Mouse (Mus musculus) embryonic facial prominence, embryonic 14.5 days (tissue): ENCODE data around the gene Chrnd. TPM values are rescaled to one million over a fixed set of nuclear protein-coding genes. Genes with fewer than 3 reads are reported as not detected.
A peak's percentile ranks its signal among the peaks of the same experiment; 100 is the strongest.

Source experiments
- ATAC-seq: fragments of 200-750 bp; cut with Nextera tagmentation; 2 replicates; pipeline ENCODE4 v1.8.0; 2017; ENCODE audit warnings: low read depth, moderate number of reproducible peaks, moderate TSS enrichment
- DNase-seq: peaks from one replicate; pipeline ENCODE4 v3.0.0-alpha.2; 2015; ENCODE audit warnings: low spot score
- H3K27ac ChIP-seq: fragments of 300-500 bp; sonication (generic); replicated peaks from 2 replicates; pipeline ENCODE4 v1.5.1; 2014; ENCODE audit warnings: low read depth, mild to moderate bottlenecking, low read length, moderate library complexity
- H3K27me3 ChIP-seq: fragments of 300-500 bp; sonication (generic); replicated peaks from 2 replicates; pipeline ENCODE4 v1.6.1; 2014; ENCODE audit warnings: low read length; ENCODE audit not compliant: control insufficient read depth, insufficient read depth
- H3K36me3 ChIP-seq: fragments of 300-500 bp; sonication (generic); 2 replicates; pipeline ENCODE4 v1.6.1; 2014; ENCODE audit warnings: low read length, mixed read lengths; ENCODE audit not compliant: control insufficient read depth, insufficient read depth
- H3K4me1 ChIP-seq: fragments of 300-500 bp; sonication (generic); 2 replicates; pipeline ENCODE4 v1.6.1; 2014; ENCODE audit warnings: antibody characterized with exemption, low read length; ENCODE audit not compliant: control insufficient read depth, insufficient read depth
- H3K4me2 ChIP-seq: fragments of 300-500 bp; sonication (generic); 2 replicates; pipeline ENCODE4 v1.6.1; 2014; ENCODE audit warnings: low read depth, mild to moderate bottlenecking, low read length, moderate library complexity, mixed read lengths
- H3K4me3 ChIP-seq: fragments of 300-500 bp; sonication (generic); 2 replicates; pipeline ENCODE4 v1.5.1; 2014; ENCODE audit warnings: low read depth, mild to moderate bottlenecking, low read length
- H3K9ac ChIP-seq: fragments of 300-500 bp; sonication (generic); 2 replicates; pipeline ENCODE4 v1.6.1; 2014; ENCODE audit warnings: low read depth, mild to moderate bottlenecking, low read length, moderate library complexity, mixed read lengths
- H3K9me3 ChIP-seq: fragments of 300-500 bp; sonication (generic); 2 replicates; pipeline ENCODE4 v1.6.1; 2016; ENCODE audit warnings: low read length; ENCODE audit not compliant: control insufficient read depth
- WGBS: fragments of 180-500 bp; shearing (Covaris S2); extraction: QIAGEN DNeasy Blood & Tissue Kit; methylation state at CpG from one replicate; pipeline ENCODE4 v1.1.7; 2014; 5-methylcytosine and 5-hydroxymethylcytosine counted together
- polyA plus RNA-seq: library from polyadenylated mRNA; unstranded; fragments of >200 nt; fragmentation: Nextera tagmentation; extraction: Ambion mirVana; gene quantifications from 2 replicates; pipeline ENCODE4 v1.2.1, GENCODE M21; 2014

Gene Chrnd
- polyA plus RNA-seq, 1 experiment from 2014 or later, result 12.5 TPM

GRCm38 (mm10) chr1:87226409-87227159, 36.2 kb downstream of the Chrnd start:
- no peak overlapping the region for H3K27ac ChIP-seq
- no peaks in the 10 kb centered on the region for H3K4me1 ChIP-seq
- no peak for ATAC-seq
- H3K4me2 ChIP-seq, result no peak overlapping the region
- H3K4me3 ChIP-seq, result no peak overlapping the region
- H3K27me3 ChIP-seq, result no peaks in the 10 kb centered on the region
- no peak overlapping the region for H3K9ac ChIP-seq
- 92% methylated on average over 1 of the region's 1 CpGs for WGBS
- DNase-seq, result no peak
- peaks cover 97% of the 10 kb centered on the region for H3K36me3 ChIP-seq
- H3K9me3 ChIP-seq, result no peaks in the 10 kb centered on the region

- H3K27ac ChIP-seq, result no peak overlapping the region
- H3K9ac ChIP-seq, result no peak overlapping the region
- H3K9me3 ChIP-seq, result no peaks in the 10 kb centered on the region
- WGBS, result 92% methylated on average over 3 of the region's 3 CpGs
- no peaks in the 10 kb centered on the region for H3K27me3 ChIP-seq
- DNase-seq (no peak), ATAC-seq (no peak)
- no peak overlapping the region for H3K4me3 ChIP-seq
- no peaks in the 10 kb centered on the region for H3K4me1 ChIP-seq
- no peak overlapping the region for H3K4me2 ChIP-seq
- H3K36me3 ChIP-seq, result peaks cover 97% of the 10 kb centered on the region
These were observed 36.7 kb downstream of the Chrnd start for GRCm38 (mm10) chr1:87227160-87227550.

- H3K27ac ChIP-seq, result no peak overlapping the region
- DNase-seq (no peak), ATAC-seq (no peak)
- no peaks in the 10 kb centered on the region for H3K9me3 ChIP-seq
- no peaks in the 10 kb centered on the region for H3K27me3 ChIP-seq
- peaks cover 88% of the 10 kb centered on the region for H3K36me3 ChIP-seq
- H3K4me2 ChIP-seq, result no peak overlapping the region
- no peaks in the 10 kb centered on the region for H3K4me1 ChIP-seq
- no peak overlapping the region for H3K4me3 ChIP-seq
- H3K9ac ChIP-seq, result no peak overlapping the region
- 80% methylated on average over 5 of the region's 5 CpGs for WGBS
These were observed 40.2 kb downstream of the Chrnd start for GRCm38 (mm10) chr1:87230606-87231005.

- Histone ChIP-seq H3K4me2 (no peak overlapping the region), H3K4me1 (no peaks in the 10 kb centered on the region), H3K9ac (no peak overlapping the region), H3K9me3 (no peaks in the 10 kb centered on the region), H3K4me3 (no peak overlapping the region), H3K27ac (no peak overlapping the region), H3K27me3 (no peaks in the 10 kb centered on the region), H3K36me3 (peaks cover 83% of the 10 kb centered on the region)
- ATAC-seq (no peak), DNase-seq (no peak)
- WGBS, result 81% methylated on average over 7 of the region's 7 CpGs
These were observed 41.8 kb downstream of the Chrnd start for GRCm38 (mm10) chr1:87232197-87232596.

- Histone ChIP-seq H3K4me1 (no peaks in the 10 kb centered on the region), H3K27me3 (no peaks in the 10 kb centered on the region), H3K36me3 (peaks cover 45% of the 10 kb centered on the region), H3K4me2 (no peak overlapping the region), H3K9me3 (no peaks in the 10 kb centered on the region), H3K9ac (no peak overlapping the region), H3K4me3 (no peak overlapping the region), H3K27ac (no peak overlapping the region)
- no peak for DNase-seq
- 75% methylated on average over 8 of the region's 8 CpGs for WGBS
- ATAC-seq, result no peak
These were observed 48.6 kb downstream of the Chrnd start for GRCm38 (mm10) chr1:87239056-87239455.

- no peaks in the 10 kb centered on the region for H3K4me1 ChIP-seq
- no peak overlapping the region for H3K9ac ChIP-seq
- ATAC-seq (no peak), DNase-seq (no peak)
- H3K27ac ChIP-seq, result no peak overlapping the region
- 89% methylated on average over 8 of the region's 8 CpGs for WGBS
- no peak overlapping the region for H3K4me2 ChIP-seq
- H3K9me3 ChIP-seq, result no peaks in the 10 kb centered on the region
- no peak overlapping the region for H3K4me3 ChIP-seq
- peaks cover 20% of the 10 kb centered on the region; the same call in 1 of the 2 replicates for H3K36me3 ChIP-seq
- H3K27me3 ChIP-seq, result no peaks in the 10 kb centered on the region
These were observed 52.6 kb downstream of the Chrnd start for GRCm38 (mm10) chr1:87243021-87243420.

- Histone ChIP-seq H3K4me3 (no peak overlapping the region), H3K9me3 (no peaks in the 10 kb centered on the region), H3K36me3 (no peaks in the 10 kb centered on the region), H3K27me3 (no peaks in the 10 kb centered on the region), H3K9ac (no peak overlapping the region), H3K4me1 (no peaks in the 10 kb centered on the region), H3K4me2 (no peak overlapping the region), H3K27ac (no peak overlapping the region)
- WGBS, result 38% methylated on average over 1 of the region's 1 CpGs
- no peak for ATAC-seq
- no peak for DNase-seq
These were observed 55.0 kb downstream of the Chrnd start for GRCm38 (mm10) chr1:87245430-87245829.

- no peaks in the 10 kb centered on the region for H3K27me3 ChIP-seq
- H3K9ac ChIP-seq, result no peak overlapping the region
- 25% methylated on average over 20 of the region's 22 CpGs for WGBS
- no peaks in the 10 kb centered on the region for H3K4me1 ChIP-seq
- peak; percentile 91 for ATAC-seq
- no peak overlapping the region for H3K4me3 ChIP-seq
- peak overlapping the region; percentile 41 for H3K4me2 ChIP-seq
- no peaks in the 10 kb centered on the region for H3K9me3 ChIP-seq
- DNase-seq, result peak; percentile 72
- H3K36me3 ChIP-seq, result no peaks in the 10 kb centered on the region
- no peak overlapping the region for H3K27ac ChIP-seq
These were observed 55.8 kb downstream of the Chrnd start for GRCm38 (mm10) chr1:87245929-87246815.
